In the genomic region with DNA sequence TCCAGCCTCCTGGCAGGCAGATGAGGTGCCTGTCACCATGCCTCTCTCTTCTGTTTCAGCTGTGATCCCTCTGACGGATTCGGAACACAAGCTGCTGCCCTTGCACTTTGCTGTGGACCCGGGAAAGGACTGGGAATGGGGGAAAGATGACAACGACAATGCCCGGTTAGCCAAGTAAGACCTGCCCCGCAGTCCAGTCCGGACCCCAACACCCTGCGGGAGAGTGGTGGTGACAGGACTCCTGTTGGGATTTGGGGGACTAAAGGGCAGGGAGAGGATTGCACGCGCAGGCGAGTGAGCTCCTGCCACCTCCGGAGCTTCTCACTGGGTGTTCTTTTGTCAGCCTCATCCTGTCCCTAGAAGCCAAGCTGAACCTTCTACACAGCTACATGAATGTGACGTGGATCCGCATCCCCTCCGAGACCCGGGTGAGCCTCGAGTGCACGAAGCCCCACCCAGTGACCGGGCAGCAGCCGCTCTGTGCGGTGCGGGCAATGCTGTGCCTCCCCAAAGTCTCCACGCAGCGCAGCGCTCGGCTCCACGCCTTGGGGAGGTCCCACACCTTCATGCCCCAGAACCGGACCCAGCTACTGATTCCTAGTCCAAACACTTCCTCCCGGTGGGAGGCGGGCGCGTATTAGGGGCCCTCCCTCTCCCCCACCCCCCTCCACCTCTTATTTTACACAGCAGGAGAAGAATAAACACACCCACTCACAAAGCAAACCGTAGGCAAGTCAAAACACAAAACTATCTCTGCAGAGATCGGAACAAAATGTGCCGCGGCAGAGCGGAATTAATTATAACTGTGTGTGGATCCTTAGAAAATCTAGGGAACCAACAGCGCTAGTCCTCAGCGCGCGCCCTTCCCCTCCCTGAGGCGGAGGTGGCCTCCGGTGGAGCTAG, we compare ENCODE assay signal across 8 mouse cellular contexts.
DNase-seq lines count a peak whose midpoint lies in the region; ATAC-seq and TF ChIP-seq lines count a peak whose summit lies in the region.

No protein-coding gene starts in this region.

- WGBS in embryonic facial prominence, embryonic 10.5 days, result 2% methylated on average over 43 of the region's 43 CpGs
- 2% methylated on average over 43 of the region's 43 CpGs for WGBS in heart, embryonic 10.5 days
- WGBS in kidney, embryonic 14.5 days, result 2% methylated on average over 43 of the region's 43 CpGs
- 2% methylated on average over 42 of the region's 43 CpGs for WGBS in limb, embryonic 14.5 days
- 2% methylated on average over 42 of the region's 43 CpGs for WGBS in midbrain, embryonic 16.5 days

- H3K4me2 ChIP-seq in kidney, embryonic 14.5 days (replicated peaks; ENCODE audit: low read depth, low read length), result peak overlapping the region; percentile 51
- H3K4me2 ChIP-seq in limb, embryonic 14.5 days (replicated peaks; ENCODE audit: low read depth, low read length, severe bottlenecking), result peak overlapping the region; percentile 57
- H3K4me2 ChIP-seq in midbrain, embryonic 16.5 days (ENCODE audit: low read length), result peak overlapping the region; percentile 82

- no peaks in the 10 kb centered on the region for H3K9me3 ChIP-seq in embryonic facial prominence, embryonic 10.5 days
- H3K9me3 ChIP-seq in heart, embryonic 10.5 days, result no peaks in the 10 kb centered on the region
- no peaks in the 10 kb centered on the region for H3K9me3 ChIP-seq in kidney, embryonic 14.5 days (ENCODE audit: control insufficient read depth, low read length)
- no peaks in the 10 kb centered on the region for H3K9me3 ChIP-seq in limb, embryonic 14.5 days (ENCODE audit: control insufficient read depth, low read length)
- no peaks in the 10 kb centered on the region for H3K9me3 ChIP-seq in midbrain, embryonic 16.5 days (replicated peaks; ENCODE audit: control insufficient read depth, low read length, poor library complexity, severe bottlenecking)

- H3K4me3 ChIP-seq in embryonic facial prominence, embryonic 10.5 days, result peak overlapping the region; percentile 59
- peak overlapping the region; percentile 61 for H3K4me3 ChIP-seq in heart, embryonic 10.5 days
- H3K4me3 ChIP-seq in kidney, embryonic 14.5 days (ENCODE audit: low read length), result peak overlapping the region; percentile 33
- H3K4me3 ChIP-seq in limb, embryonic 14.5 days (replicated peaks; ENCODE audit: low read length), result peak overlapping the region; percentile 32
- peak overlapping the region; percentile 39 for H3K4me3 ChIP-seq in midbrain, embryonic 16.5 days (ENCODE audit: low read depth, low read length)

- TF ChIP-seq POLR2A in limb, embryonic 14.5 days (IDR thresholded peaks at IDR 0.05; ENCODE audit: borderline replicate concordance, extremely low read depth, insufficient read depth, insufficient read length), result no peak

- no peak overlapping the region; the same call in 1 of the 2 replicates for H3K9ac ChIP-seq in kidney, embryonic 14.5 days (ENCODE audit: low read depth, low read length)
- H3K9ac ChIP-seq in limb, embryonic 14.5 days (ENCODE audit: low read depth, low read length, severe bottlenecking), result peak overlapping the region; percentile 22; the same call in 1 of the 2 replicates
- H3K9ac ChIP-seq in midbrain, embryonic 16.5 days (ENCODE audit: low read depth, low read length), result peak overlapping the region; percentile 64

- no peak for ATAC-seq in kidney, embryonic 14.5 days (ENCODE audit: low FRiP score, low TSS enrichment)
- ATAC-seq in limb, embryonic 14.5 days (ENCODE audit: low FRiP score, low read depth), result no peak
- no peak for ATAC-seq in midbrain, embryonic 16.5 days

- H3K36me3 ChIP-seq in embryonic facial prominence, embryonic 10.5 days (replicated peaks), result no peaks in the 10 kb centered on the region
- no peaks in the 10 kb centered on the region for H3K36me3 ChIP-seq in heart, embryonic 10.5 days
- H3K36me3 ChIP-seq in kidney, embryonic 14.5 days (ENCODE audit: control insufficient read depth, insufficient read depth, low read length), result no peaks in the 10 kb centered on the region
- no peaks in the 10 kb centered on the region for H3K36me3 ChIP-seq in limb, embryonic 14.5 days (ENCODE audit: control insufficient read depth, insufficient read depth, low read length)
- no peaks in the 10 kb centered on the region for H3K36me3 ChIP-seq in midbrain, embryonic 16.5 days (ENCODE audit: control insufficient read depth, insufficient read depth, low read length)

- DNase-seq in ovary, adult 18-20 months (ENCODE audit: low spot score), result peak; percentile 26
- DNase-seq in ovary, postnatal 10 days (ENCODE audit: low spot score), result no peak
- peak; percentile 54 for DNase-seq in embryonic facial prominence, embryonic 10.5 days (ENCODE audit: low spot score)
- no peak for DNase-seq in heart, embryonic 10.5 days (ENCODE audit: low spot score)
- no peak for DNase-seq in limb, embryonic 14.5 days (ENCODE audit: low spot score)
- peak; percentile 19 for DNase-seq in thymus, postnatal 0 days (ENCODE audit: low spot score)

- H3K27ac ChIP-seq in embryonic facial prominence, embryonic 10.5 days (replicated peaks), result no peak overlapping the region; the same call in 1 of the 2 replicates
- H3K27ac ChIP-seq in heart, embryonic 10.5 days, result peak overlapping the region; percentile 30; the same call in 1 of the 2 replicates
- no peak overlapping the region for H3K27ac ChIP-seq in kidney, embryonic 14.5 days (ENCODE audit: low read depth, low read length)
- H3K27ac ChIP-seq in limb, embryonic 14.5 days (replicated peaks; ENCODE audit: low read depth, low read length), result no peak overlapping the region
- no peak overlapping the region for H3K27ac ChIP-seq in midbrain, embryonic 16.5 days (ENCODE audit: low read length)

- H3K4me1 ChIP-seq in embryonic facial prominence, embryonic 10.5 days, result peaks cover 36% of the 10 kb centered on the region
- peaks cover 29% of the 10 kb centered on the region for H3K4me1 ChIP-seq in heart, embryonic 10.5 days
- peaks cover 4% of the 10 kb centered on the region; the same call in 1 of the 2 replicates for H3K4me1 ChIP-seq in kidney, embryonic 14.5 days (ENCODE audit: control insufficient read depth, insufficient read depth, low read length)
- 0 out of 2 replicates have a peak, but pooled peaks cover 2% of the 10 kb centered on the region for H3K4me1 ChIP-seq in limb, embryonic 14.5 days (ENCODE audit: control insufficient read depth, insufficient read depth, low read length)
- peaks cover 23% of the 10 kb centered on the region for H3K4me1 ChIP-seq in midbrain, embryonic 16.5 days (ENCODE audit: control insufficient read depth, insufficient read depth, low read length)

- peaks cover 69% of the 10 kb centered on the region for H3K27me3 ChIP-seq in embryonic facial prominence, embryonic 10.5 days (replicated peaks; ENCODE audit: low read depth, poor library complexity, severe bottlenecking)
- peaks cover 72% of the 10 kb centered on the region for H3K27me3 ChIP-seq in heart, embryonic 10.5 days (ENCODE audit: insufficient read depth, poor library complexity, severe bottlenecking)
- H3K27me3 ChIP-seq in kidney, embryonic 14.5 days (ENCODE audit: control insufficient read depth, insufficient read depth, low read length), result peaks cover 60% of the 10 kb centered on the region
- peaks cover 65% of the 10 kb centered on the region for H3K27me3 ChIP-seq in limb, embryonic 14.5 days (ENCODE audit: control insufficient read depth, insufficient read depth, low read length)
- H3K27me3 ChIP-seq in midbrain, embryonic 16.5 days (ENCODE audit: control insufficient read depth, insufficient read depth, low read depth, low read length), result peaks cover 39% of the 10 kb centered on the region

Comparison
In these comparisons a context has a peak if more than half of its experiments do, and no peak if none do; other contexts are left out.
1. DNase-seq: peak in ovary, adult 18-20 months (single experiment), embryonic facial prominence, embryonic 10.5 days (single experiment) and thymus, postnatal 0 days (single experiment); none in ovary, postnatal 10 days (single experiment), heart, embryonic 10.5 days (single experiment) and limb, embryonic 14.5 days (single experiment).
2. Peak in every context shown above with its lines, with median percentiles within 50 percentile points of each other: H3K4me3 ChIP-seq and H3K4me2 ChIP-seq.